Mouse (Mus musculus): Measurements from ENCODE around the gene Snf8. TPM values are rescaled to one million over a fixed set of nuclear protein-coding genes. Genes with fewer than 3 reads are reported as not detected.

The Snf8 gene
- 55.9 to 63.2 TPM (median 59.9 TPM) in 4 replicates for total RNA-seq (2023)

GRCm38 (mm10) chr11:96034596-96035052 lies at the start of gene Snf8:
TSS of gene Snf8 (plus strand) at chr11:96034885.

GRCm38 (mm10) chr11:96005403-96006271 lies 29.0 kb upstream of the Snf8 start, which contains the start of gene Igf2bp1:
TSS of gene Igf2bp1 (minus strand) at chr11:96005940.

GRCm38 (mm10) chr11:96065215-96065911 lies 30.7 kb downstream of the Snf8 start, which contains the start of gene Ube2z:
TSS of gene Ube2z (minus strand) at chr11:96065388.

GRCm38 (mm10) chr11:96075509-96076220 lies 41.0 kb downstream of the Snf8 start, which contains the start of gene Atp5g1:
TSS of gene Atp5g1 (minus strand) at chr11:96075670.

Other genes with a start within 250 kb of the Snf8 start
- gene Phospho1, start 210.4 kb upstream of the Snf8 start, total RNA-seq (2023), result not detected in 4 replicates
- gene Gngt2, start 197.7 kb upstream of the Snf8 start, total RNA-seq (2023), result 49.1 to 61.5 TPM (median 54.0 TPM) in 4 replicates
- gene Abi3, start 192.4 kb upstream of the Snf8 start, total RNA-seq (2023), result 81.1 to 94.4 TPM (median 86.6 TPM) in 4 replicates
- gene B4galnt2, start 120.0 kb upstream of the Snf8 start, total RNA-seq (2023), result 0.31 to 1.2 TPM (median 0.89 TPM) in 3 of 4 replicates, not detected in the other
- gene Igf2bp1, start 28.9 kb upstream of the Snf8 start, total RNA-seq (2023), result not detected in 4 replicates
- gene Gip, start 10.3 kb upstream of the Snf8 start, total RNA-seq (2023), result not detected in 4 replicates
- gene Ube2z, start 30.5 kb downstream of the Snf8 start, total RNA-seq (2023), result 50.6 to 51.5 TPM (median 51.0 TPM) in 4 replicates
- gene Atp5g1, start 40.8 kb downstream of the Snf8 start, total RNA-seq (2023), result 90.4 to 106 TPM (median 95.4 TPM) in 4 replicates
- gene Calcoco2, start 77.1 kb downstream of the Snf8 start, total RNA-seq (2023), result not detected in 4 replicates
- gene Ttll6, start 98.9 kb downstream of the Snf8 start, total RNA-seq (2023), result not detected in 4 replicates
- gene Hoxb13, start 159.4 kb downstream of the Snf8 start, total RNA-seq (2023), result not detected in 4 replicates
- gene Hoxb9, start 236.6 kb downstream of the Snf8 start, total RNA-seq (2023), result not detected in 4 replicates
- gene Hoxb8, start 247.0 kb downstream of the Snf8 start, total RNA-seq (2023), result not detected in 4 replicates